Mouse (Mus musculus) right cerebral cortex, adult 18-20 months (tissue): ENCODE results near the gene Lect2.

ENCODE experiments used
- DNase-seq: peaks from one replicate; pipeline ENCODE4 v3.0.0; 2022; ENCODE audit warnings: mixed read lengths

Gene Lect2

DNA sequence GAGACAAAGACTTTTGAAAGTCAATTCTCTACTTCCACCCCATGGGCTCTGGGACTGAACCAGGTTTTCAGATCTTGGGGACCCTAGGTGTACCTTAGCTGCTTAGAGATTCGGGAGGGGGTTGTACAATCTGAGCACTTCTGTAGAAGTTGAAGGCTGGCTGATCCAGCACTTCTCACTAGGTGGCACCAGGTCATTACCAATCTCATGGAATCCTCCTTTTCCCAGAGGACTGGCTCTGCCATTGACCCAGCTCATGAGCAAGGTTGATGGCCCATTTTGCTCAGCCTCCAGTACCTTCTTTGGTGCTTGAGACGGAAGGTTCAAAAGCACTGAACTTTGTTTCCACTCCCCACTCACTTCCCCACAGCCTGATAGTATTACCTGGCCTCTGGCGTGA is 48.2 kb downstream of the Lect2 start:
- DNase-seq, result no peak

DNA sequence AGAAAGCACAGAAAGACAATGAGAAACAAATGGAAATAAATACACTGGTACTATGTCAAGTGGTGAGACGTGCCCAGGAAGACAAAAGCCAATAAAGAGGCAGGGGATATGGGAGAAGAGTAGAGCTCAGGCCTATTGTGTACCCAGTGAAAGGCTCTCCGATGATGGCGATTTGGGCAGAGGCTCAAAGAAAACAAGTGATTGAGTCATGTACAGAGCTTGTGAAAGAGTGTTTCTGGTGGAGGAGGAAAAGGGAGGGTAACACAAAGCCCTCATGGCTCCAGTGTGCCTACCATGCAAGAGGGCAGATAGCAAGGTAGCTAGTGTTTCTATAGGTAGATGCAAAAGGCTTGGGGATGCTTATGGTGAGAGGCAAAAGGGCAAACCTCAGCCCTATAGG is 53.9 kb downstream of the Lect2 start:
- DNase-seq, result no peak
